Mouse (Mus musculus) retina, adult 2 months (tissue): ENCODE measurements at regions not wholly inside any gene's neighbourhood (a gene's known extent, or its start where the extent isn't known, plus 50 kb on each side); places are given as distances from the start of the nearest gene placed in this dataset.

Experiments
- DNase-seq: peaks from one replicate; pipeline ENCODE4 v3.0.0-alpha.2; 2012; ENCODE audit warnings: low read depth, low spot score

GRCm38 (mm10) chr8:112212170-112212569 lies 197.3 kb upstream of the Gm6793 start:
- DNase-seq, result no peak

- DNase-seq, result no peak
Observed at GRCm38 (mm10) chr8:112196423-112196822, 181.6 kb upstream of the Gm6793 start.

- DNase-seq, result no peak
Observed at GRCm38 (mm10) chr8:112195880-112196279, 181.0 kb upstream of the Gm6793 start.

GRCm38 (mm10) chr8:112191846-112192245 lies 177.0 kb upstream of the Gm6793 start:
- no peak for DNase-seq

- DNase-seq, result no peak
Observed at GRCm38 (mm10) chr8:112189698-112190097, 174.9 kb upstream of the Gm6793 start.

GRCm38 (mm10) chr8:112170184-112170583 lies 155.3 kb upstream of the Gm6793 start:
- no peak for DNase-seq

- DNase-seq, result no peak
Observed at GRCm38 (mm10) chr8:112156656-112157055, 141.8 kb upstream of the Gm6793 start.

- DNase-seq, result no peak
Observed at GRCm38 (mm10) chr8:112138924-112139323, 124.1 kb upstream of the Gm6793 start.

GRCm38 (mm10) chr8:112130196-112130595 lies 115.4 kb upstream of the Gm6793 start:
- DNase-seq, result no peak

- no peak for DNase-seq
Observed at GRCm38 (mm10) chr8:112128833-112129518, 114.1 kb upstream of the Gm6793 start.

- DNase-seq, result no peak
Observed at GRCm38 (mm10) chr8:112111950-112112349, 97.1 kb upstream of the Gm6793 start.

GRCm38 (mm10) chr8:112097883-112098635 lies 83.2 kb upstream of the Gm6793 start:
- DNase-seq, result no peak

- no peak for DNase-seq
Observed at GRCm38 (mm10) chr8:112094881-112095280, 80.0 kb upstream of the Gm6793 start.

- DNase-seq, result no peak
Observed at GRCm38 (mm10) chr8:112093554-112093953, 78.7 kb upstream of the Gm6793 start.

- no peak for DNase-seq
Observed at GRCm38 (mm10) chr8:112092831-112093230, 78.0 kb upstream of the Gm6793 start.

GRCm38 (mm10) chr8:112078621-112079020 lies 63.8 kb upstream of the Gm6793 start:
- DNase-seq, result no peak

- no peak for DNase-seq
Observed at GRCm38 (mm10) chr8:112072205-112072604, 57.4 kb upstream of the Gm6793 start.

GRCm38 (mm10) chr8:112070251-112070650 lies 55.4 kb upstream of the Gm6793 start:
- DNase-seq, result no peak
